18 mouse cellular contexts compared by ENCODE assay signal in genomic region chr5:135496489-135496888, GRCm38 (mm10). TPM values are rescaled to one million over a fixed set of nuclear protein-coding genes. Genes with fewer than 3 reads are reported as not detected.
A peak's percentile ranks its signal among the peaks of the same experiment; 100 is the strongest.
DNase-seq lines count a peak whose midpoint lies in the region; TF ChIP-seq lines count a peak whose summit lies in the region.
"Had no signal": no experiment of that assay in that cellular context is flagged by ENCODE, and none has a peak within 500 bp of the region (broad histone marks: within the 10 kb centered on the region; RNA-seq: fewer than 3 reads in every experiment).

No protein-coding gene starts in this region.

- no peaks in the 10 kb centered on the region for H3K36me3 ChIP-seq in CH12.LX (replicated peaks in 1 of 2; ENCODE audit: control insufficient read depth in 1 of 2, insufficient read depth in 1 of 2, low read length in 1 of 2)
- H3K36me3 ChIP-seq: embryonic facial prominence, embryonic 13.5 days; embryonic facial prominence, embryonic 15.5 days; forebrain, embryonic 10.5 days; forebrain, embryonic 12.5 days had no signal

- 23% methylated on average over 2 of the region's 2 CpGs for WGBS in cerebellum, adult 2 months

- no peaks in the 10 kb centered on the region for H3K27me3 ChIP-seq in cerebellum, adult 2 months (ENCODE audit: control insufficient read depth, insufficient read depth, low read length)
- H3K27me3 ChIP-seq in CH12.LX (replicated peaks) = no peaks in the 10 kb centered on the region
- H3K27me3 ChIP-seq: embryonic facial prominence, embryonic 13.5 days; embryonic facial prominence, embryonic 15.5 days; forebrain, embryonic 12.5 days had no signal

- H3K27ac ChIP-seq in cerebellum, adult 2 months (ENCODE audit: insufficient read depth, low read length) = no peak overlapping the region
- H3K27ac ChIP-seq in CH12.LX (ENCODE audit: insufficient read depth, low read depth) = no peak overlapping the region
- H3K27ac ChIP-seq: embryonic facial prominence, embryonic 13.5 days; embryonic facial prominence, embryonic 15.5 days; forebrain, embryonic 10.5 days; forebrain, embryonic 12.5 days had no signal

- no peak overlapping the region for H3K4me3 ChIP-seq in cerebellum, adult 2 months (replicated peaks; ENCODE audit: insufficient read depth, low read depth, low read length)
- no peak overlapping the region for H3K4me3 ChIP-seq in CH12.LX (replicated peaks in 1 of 3; ENCODE audit: low read depth in 2 of 3, low read length in 2 of 3, poor library complexity in 1 of 3)
- H3K4me3 ChIP-seq: embryonic facial prominence, embryonic 13.5 days; embryonic facial prominence, embryonic 15.5 days; erythroblast, embryonic 14.5 days; forebrain, embryonic 10.5 days; forebrain, embryonic 12.5 days had no signal

- no peak overlapping the region for H3K9ac ChIP-seq in CH12.LX (ENCODE audit: insufficient read depth, low read depth)
- H3K9ac ChIP-seq: embryonic facial prominence, embryonic 13.5 days; embryonic facial prominence, embryonic 15.5 days; forebrain, embryonic 12.5 days had no signal

- TF ChIP-seq CTCF in cerebellum, adult 2 months (IDR thresholded peaks at IDR 0.05; ENCODE audit: borderline replicate concordance, insufficient read depth, low read depth, low read length) = peak; percentile 45; the same call in 1 of the 2 replicates
- 0 out of 4 replicates have a peak, but pooled peaks of 1 of the 2 experiments have one; percentile 7 for TF ChIP-seq CTCF in CH12.LX (conservative IDR thresholded peaks at IDR 0.05 in 1 of 2, IDR thresholded peaks at IDR 0.05 in 1 of 2; ENCODE audit: low read depth in 2 of 2, low read length in 2 of 2)

- H3K9me3 ChIP-seq in CH12.LX (replicated peaks; ENCODE audit: low read length) = no peaks in the 10 kb centered on the region
- H3K9me3 ChIP-seq: embryonic facial prominence, embryonic 13.5 days; embryonic facial prominence, embryonic 15.5 days; forebrain, embryonic 10.5 days; forebrain, embryonic 12.5 days had no signal

- no peak for TF ChIP-seq POLR2A in cerebellum, adult 2 months (IDR thresholded peaks at IDR 0.05; ENCODE audit: borderline replicate concordance, insufficient read depth, low read length)
- TF ChIP-seq POLR2A in CH12.LX (IDR thresholded peaks at IDR 0.05; ENCODE audit: low read depth, low read length) = no peak

- peaks cover 5% of the 10 kb centered on the region; the same call in 1 of the 2 replicates for H3K4me1 ChIP-seq in cerebellum, adult 2 months (ENCODE audit: control insufficient read depth, insufficient read depth, low read length)
- H3K4me1 ChIP-seq in CH12.LX (ENCODE audit: control insufficient read depth in 1 of 2, insufficient read depth in 2 of 2) = peaks cover 0 to 2% of the 10 kb centered on the region in 2 experiments; a peak in 2 of 4 replicates
- H3K4me1 ChIP-seq: forebrain, embryonic 12.5 days had no signal

- in situ Hi-C loops in CH12.LX (cut with MboI; ENCODE audit: low pct_ligation_motif_present, low pct_unique_long_range_greater_than_20kb, low sequenced_read_pairs) = no loop called here

- dilution Hi-C loops in CH12.LX (cut with MboI; ENCODE audit: extremely low pct_ligation_motif_present, extremely low pct_unique_long_range_greater_than_20kb, low sequenced_read_pairs) = no loop called here

- no peak overlapping the region for H3K4me2 ChIP-seq in CH12.LX (ENCODE audit: insufficient read depth, low read depth, poor library complexity, severe bottlenecking)
- H3K4me2 ChIP-seq: embryonic facial prominence, embryonic 13.5 days; embryonic facial prominence, embryonic 15.5 days; forebrain, embryonic 12.5 days had no signal

- TF ChIP-seq RAD21 in CH12.LX (IDR thresholded peaks at IDR 0.05; ENCODE audit: low read depth, low read length) = no peak

- H3K79me2 ChIP-seq in CH12.LX (replicated peaks; ENCODE audit: control insufficient read depth, extremely low read depth, insufficient read depth, poor library complexity, severe bottlenecking) = no peaks in the 10 kb centered on the region

- DNase-seq in cerebellum, adult 2 months = peak in 1 of 2 experiments; percentile 46
- DNase-seq in cerebellum, postnatal 4 days (ENCODE audit: low spot score in 2 of 2) = no peak
- DNase-seq in cerebellum, postnatal 14 days = peak; percentile 50 to 61
- DNase-seq in cerebellum, adult 11-12 months = no peak
- peak; percentile 38 for DNase-seq in cerebellum, postnatal 36 days
- no peak for DNase-seq in cerebellum, adult 11 months
- DNase-seq in CH12.LX (ENCODE audit: extremely low read depth) = no peak
- DNase-seq: adrenal gland, adult 2 months; adrenal gland, postnatal 10 days; adrenal gland, postnatal 25 days; B cell, adult 2 months; cerebellum, adult 8-10 months; embryo, embryonic 11 days had no signal

- TF ChIP-seq EP300 in CH12.LX (IDR thresholded peaks at IDR 0.05; ENCODE audit: low read length) = no peak

TF ChIP-seq in CH12.LX, 34 proteins besides CTCF, POLR2A, EP300 and RAD21:
- TF ChIP-seq ZNF384 (IDR thresholded peaks at IDR 0.05; ENCODE audit: low read depth, low read length) (peak; percentile 18; the same call in 1 of the 2 replicates), USF2 (conservative IDR thresholded peaks at IDR 0.05; ENCODE audit: low read depth, low read length) (no peak)

RNA-seq across cellular contexts. Expression of gene Hip1, which starts 48.4 kb away (rescaled TPM):
- 32.3 and 35.2 TPM in 2 replicates for polyA plus RNA-seq in cerebellum, adult 2 months (2012; rRNA removed)
- total RNA-seq in CH12.LX (2012; rRNA removed) (6.3 and 6.4 TPM in 2 replicates), CH12.LX (2014; rRNA removed) (1.8 and 2.2 TPM in 2 replicates)
- polyA plus RNA-seq in CH12.LX (2012; ENCODE audit: insufficient read length, low read depth) = 3.4 and 3.6 TPM in 2 replicates
- polyA plus RNA-seq: erythroblast, embryonic 14.5 days had no signal

Comparison
In these comparisons a context has a peak if more than half of its experiments do, and no peak if none do; other contexts are left out.
1. DNase-seq: peak in cerebellum, postnatal 14 days (2 of 2) and cerebellum, postnatal 36 days (2 of 2); none in cerebellum, postnatal 4 days (0 of 2), cerebellum, adult 11-12 months (single experiment), cerebellum, adult 11 months (single experiment) and CH12.LX (single experiment).